Mouse (Mus musculus) midbrain, embryonic 16.5 days (tissue): ENCODE data around the gene Tmem132a. TPM values are rescaled to one million over a fixed set of nuclear protein-coding genes. Genes with fewer than 3 reads are reported as not detected.

Source experiments
- ATAC-seq: fragments of 200-750 bp; cut with Nextera tagmentation; 2 replicates; pipeline ENCODE4 v1.8.0; 2017; ENCODE audit warnings: moderate TSS enrichment
- H3K27ac ChIP-seq: fragments of 300-500 bp; sonication (generic); 2 replicates; pipeline ENCODE4 v1.5.1; 2014; ENCODE audit warnings: mild to moderate bottlenecking, low read length, mixed read lengths
- H3K27me3 ChIP-seq: fragments of 300-500 bp; sonication (generic); 2 replicates; pipeline ENCODE4 v1.6.1; 2014; ENCODE audit warnings: low read depth, low read length, mixed read lengths; ENCODE audit not compliant: control insufficient read depth, insufficient read depth
- H3K36me3 ChIP-seq: fragments of 300-500 bp; sonication (generic); 2 replicates; pipeline ENCODE4 v1.6.1; 2014; ENCODE audit warnings: mild to moderate bottlenecking, low read length, moderate library complexity, mixed read lengths; ENCODE audit not compliant: control insufficient read depth, insufficient read depth
- H3K4me1 ChIP-seq: fragments of 300-500 bp; sonication (generic); 2 replicates; pipeline ENCODE4 v1.6.1; 2014; ENCODE audit warnings: mild to moderate bottlenecking, low read length, mixed read lengths; ENCODE audit not compliant: control insufficient read depth, insufficient read depth
- H3K4me2 ChIP-seq: fragments of 300-500 bp; sonication (generic); 2 replicates; pipeline ENCODE4 v1.6.1; 2014; ENCODE audit warnings: mild to moderate bottlenecking, low read length, mixed read lengths
- H3K4me3 ChIP-seq: fragments of 300-500 bp; sonication (generic); 2 replicates; pipeline ENCODE4 v1.5.1; 2014; ENCODE audit warnings: low read depth, mild to moderate bottlenecking, low read length, moderate library complexity, mixed read lengths
- H3K9ac ChIP-seq: fragments of 300-500 bp; sonication (generic); 2 replicates; pipeline ENCODE4 v1.6.1; 2014; ENCODE audit warnings: low read depth, low read length, mixed read lengths
- H3K9me3 ChIP-seq: fragments of 300-500 bp; sonication (generic); replicated peaks from 2 replicates; pipeline ENCODE4 v1.6.1; 2014; ENCODE audit warnings: mild to moderate bottlenecking, low read length, mixed read lengths; ENCODE audit not compliant: control insufficient read depth, poor library complexity, severe bottlenecking
- WGBS: fragments of 180-500 bp; shearing (Covaris S2); extraction: QIAGEN DNeasy Blood & Tissue Kit; methylation state at CpG from one replicate; pipeline ENCODE4 v1.1.7; 2014; 5-methylcytosine and 5-hydroxymethylcytosine counted together
- polyA plus RNA-seq: library from polyadenylated mRNA; unstranded; fragments of >200 nt; fragmentation: Nextera tagmentation; extraction: Ambion mirVana; gene quantifications from 2 replicates; pipeline ENCODE4 v1.2.1, GENCODE M21; 2015

Tmem132a gene
- polyA plus RNA-seq, 1 experiment from 2014 or later, result 242 TPM

- H3K4me1 ChIP-seq, result peaks cover 25% of the 10 kb centered on the region
- WGBS, result under 1% methylated on average over 49 of the region's 49 CpGs
- H3K36me3 ChIP-seq, result no peaks in the 10 kb centered on the region
- no peaks in the 10 kb centered on the region for H3K9me3 ChIP-seq
- peak within 1 kb of the TSS; percentile 98 for H3K27ac ChIP-seq
- peak within 1 kb of the TSS; percentile 76 for H3K9ac ChIP-seq
- ATAC-seq, result peak; percentile 94
- H3K4me3 ChIP-seq, result peak within 1 kb of the TSS; percentile 52
- peak within 1 kb of the TSS; percentile 90 for H3K4me2 ChIP-seq
- no peaks in the 10 kb centered on the region for H3K27me3 ChIP-seq
Measured at GRCm38 (mm10) chr19:10881426-10882154, 11.8 kb upstream of the Tmem132a start, which contains the start of gene Tmem109. Gene Tmem109 (minus strand): TSS chr19:10882001.

GRCm38 (mm10) chr19:10880975-10881425, 11.3 kb upstream of the Tmem132a start:
- Histone ChIP-seq H3K9ac (peak overlapping the region; percentile 76), H3K9me3 (no peaks in the 10 kb centered on the region), H3K4me2 (peak overlapping the region; percentile 90), H3K27ac (peak overlapping the region; percentile 98), H3K4me1 (peaks cover 25% of the 10 kb centered on the region), H3K36me3 (no peaks in the 10 kb centered on the region), H3K27me3 (no peaks in the 10 kb centered on the region), H3K4me3 (peak overlapping the region; percentile 52)
- ATAC-seq, result peak; percentile 84
- 0% methylated on average over 13 of the region's 14 CpGs for WGBS

- H3K27me3 ChIP-seq, result no peaks in the 10 kb centered on the region
- ATAC-seq, result no peak
- no peaks in the 10 kb centered on the region for H3K9me3 ChIP-seq
- peak overlapping the region; percentile 90 for H3K4me2 ChIP-seq
- H3K27ac ChIP-seq, result peak overlapping the region; percentile 98; the same call in 1 of the 2 replicates
- H3K4me1 ChIP-seq, result peaks cover 25% of the 10 kb centered on the region
- peak overlapping the region; percentile 76 for H3K9ac ChIP-seq
- H3K4me3 ChIP-seq, result peak overlapping the region; percentile 52
- 51% methylated on average over 6 of the region's 7 CpGs for WGBS
- no peaks in the 10 kb centered on the region for H3K36me3 ChIP-seq
Measured at GRCm38 (mm10) chr19:10880085-10880974, 10.6 kb upstream of the Tmem132a start.

- peaks cover 3% of the 10 kb centered on the region for H3K36me3 ChIP-seq
- 90% methylated on average over 7 of the region's 7 CpGs for WGBS
- no peak overlapping the region for H3K9ac ChIP-seq
- H3K27ac ChIP-seq, result no peak overlapping the region
- H3K9me3 ChIP-seq, result no peaks in the 10 kb centered on the region
- H3K4me1 ChIP-seq, result peaks cover 25% of the 10 kb centered on the region
- H3K27me3 ChIP-seq, result no peaks in the 10 kb centered on the region
- no peak overlapping the region for H3K4me3 ChIP-seq
- H3K4me2 ChIP-seq, result no peak overlapping the region
- no peak for ATAC-seq
Measured at GRCm38 (mm10) chr19:10878201-10878837, 8.6 kb upstream of the Tmem132a start.

- H3K9ac ChIP-seq, result no peak overlapping the region
- no peak overlapping the region for H3K4me2 ChIP-seq
- peaks cover 25% of the 10 kb centered on the region for H3K36me3 ChIP-seq
- WGBS, result 75% methylated on average over 14 of the region's 14 CpGs
- no peaks in the 10 kb centered on the region for H3K27me3 ChIP-seq
- ATAC-seq, result no peak
- H3K4me3 ChIP-seq, result no peak overlapping the region
- peaks cover 26% of the 10 kb centered on the region for H3K4me1 ChIP-seq
- H3K9me3 ChIP-seq, result no peaks in the 10 kb centered on the region
- no peak overlapping the region for H3K27ac ChIP-seq
Measured at GRCm38 (mm10) chr19:10871328-10871961, 1.7 kb upstream of the Tmem132a start.

- Histone ChIP-seq H3K27ac (peak overlapping the region; percentile 95; the same call in 1 of the 2 replicates), H3K4me1 (peaks cover 29% of the 10 kb centered on the region)
Measured at GRCm38 (mm10) chr19:10870676-10871075, 936 bp upstream of the Tmem132a start.

GRCm38 (mm10) chr19:10869241-10869885, 377 bp downstream of the Tmem132a start:
- Histone ChIP-seq H3K4me2 (peak overlapping the region; percentile 83), H3K9me3 (no peaks in the 10 kb centered on the region), H3K4me3 (peak overlapping the region; percentile 91), H3K27ac (peak overlapping the region; percentile 95), H3K9ac (peak overlapping the region; percentile 97), H3K4me1 (peaks cover 29% of the 10 kb centered on the region), H3K27me3 (no peaks in the 10 kb centered on the region), H3K36me3 (peaks cover 41% of the 10 kb centered on the region)
- WGBS, result 0% methylated on average over 29 of the region's 43 CpGs
- peak; percentile 96 for ATAC-seq

More at GRCm38 (mm10) chr19:10870676-10871075, 936 bp upstream of the Tmem132a start:
- no peak overlapping the region for H3K4me3 ChIP-seq
- WGBS, result 91% methylated on average over 3 of the region's 3 CpGs
- no peak overlapping the region for H3K9ac ChIP-seq
- no peaks in the 10 kb centered on the region for H3K9me3 ChIP-seq
- no peaks in the 10 kb centered on the region for H3K27me3 ChIP-seq
- ATAC-seq, result no peak
- H3K4me2 ChIP-seq, result no peak overlapping the region
- H3K36me3 ChIP-seq, result peaks cover 29% of the 10 kb centered on the region

GRCm38 (mm10) chr19:10868623-10869141, 1.1 kb downstream of the Tmem132a start:
- ATAC-seq, result peak; percentile 44
- peak overlapping the region; percentile 97 for H3K9ac ChIP-seq
- no peaks in the 10 kb centered on the region for H3K27me3 ChIP-seq
- peak overlapping the region; percentile 95 for H3K27ac ChIP-seq
- H3K9me3 ChIP-seq, result no peaks in the 10 kb centered on the region
- peaks cover 45% of the 10 kb centered on the region for H3K36me3 ChIP-seq
- peaks cover 29% of the 10 kb centered on the region for H3K4me1 ChIP-seq
- 0% methylated on average over 17 of the region's 17 CpGs for WGBS
- H3K4me2 ChIP-seq, result peak overlapping the region; percentile 83
- H3K4me3 ChIP-seq, result peak overlapping the region; percentile 91
